Comparison of ENCODE assay signal across 22 mouse cellular contexts in genomic region chr10:69165847-69166246, GRCm38 (mm10). TPM values are rescaled to one million over a fixed set of nuclear protein-coding genes. Genes with fewer than 3 reads are reported as not detected.
DNase-seq lines count a peak whose midpoint lies in the region; ATAC-seq and TF ChIP-seq lines count a peak whose summit lies in the region.
"Had no signal": no experiment of that assay in that cellular context is flagged by ENCODE, and none has a peak within 500 bp of the region (broad histone marks: within the 10 kb centered on the region; RNA-seq: fewer than 3 reads in every experiment).

No protein-coding gene starts in this region.

- in situ Hi-C loops in Patski (cut with MboI; ENCODE audit: low pct_unique_long_range_greater_than_20kb): no loop called here

- peaks cover 3% of the 10 kb centered on the region; the same call in 1 of the 2 replicates for H3K4me1 ChIP-seq in stomach, embryonic 16.5 days (ENCODE audit: control insufficient read depth, insufficient read depth, low read length)
- H3K4me1 ChIP-seq: embryonic facial prominence, embryonic 10.5 days; forebrain, embryonic 12.5 days; heart, embryonic 10.5 days; hindbrain, embryonic 12.5 days; liver, embryonic 13.5 days; megakaryocyte, embryonic 14.5 days; midbrain, embryonic 12.5 days; neural tube, embryonic 13.5 days had no signal

- no peak overlapping the region for H3K4me3 ChIP-seq in stomach, embryonic 16.5 days (replicated peaks; ENCODE audit: low read length)
- H3K4me3 ChIP-seq in gastrocnemius, adult 2 months: no peak overlapping the region
- H3K4me3 ChIP-seq: embryonic facial prominence, embryonic 10.5 days; embryonic facial prominence, embryonic 15.5 days; forebrain, embryonic 12.5 days; heart, embryonic 10.5 days; heart, embryonic 15.5 days; hindbrain, embryonic 12.5 days; liver, embryonic 13.5 days; megakaryocyte, embryonic 14.5 days; midbrain, embryonic 12.5 days; neural tube, embryonic 13.5 days had no signal

- peaks cover 3% of the 10 kb centered on the region; the same call in 1 of the 2 replicates for H3K9me3 ChIP-seq in stomach, embryonic 16.5 days (replicated peaks; ENCODE audit: control insufficient read depth, low read length)
- H3K9me3 ChIP-seq: embryonic facial prominence, embryonic 15.5 days; forebrain, embryonic 12.5 days; heart, embryonic 10.5 days; heart, embryonic 15.5 days; hindbrain, embryonic 12.5 days; liver, embryonic 13.5 days; megakaryocyte, embryonic 14.5 days; midbrain, embryonic 12.5 days; neural tube, embryonic 13.5 days had no signal

- CTCF ChIA-PET in Patski (lab: Charles Lee): interaction anchor here (0.7 to 1.1 kb wide), 3 partner anchors 16 to 141 kb away, joined by 3 to 4 read pairs (median 4); no protein-coding TSS in a partner anchor

- no peak for ATAC-seq in Patski
- ATAC-seq in stomach, embryonic 16.5 days (ENCODE audit: insufficient read depth, low FRiP score): peak; percentile 66; the same call in 1 of the 2 replicates
- ATAC-seq: hindbrain, postnatal 0 days had no signal

- no peaks in the 10 kb centered on the region for H3K27me3 ChIP-seq in Patski
- H3K27me3 ChIP-seq in stomach, embryonic 16.5 days (ENCODE audit: control insufficient read depth, insufficient read depth, low read length): no peaks in the 10 kb centered on the region
- H3K27me3 ChIP-seq: CH12.LX; embryonic facial prominence, embryonic 15.5 days; forebrain, embryonic 12.5 days; heart, embryonic 15.5 days; hindbrain, embryonic 12.5 days; liver, embryonic 13.5 days; midbrain, embryonic 12.5 days; neural tube, embryonic 13.5 days had no signal

- 0 out of 2 replicates have a peak overlapping the region, but pooled peaks have one; percentile 44 for H3K27ac ChIP-seq in stomach, embryonic 16.5 days (ENCODE audit: low read length)
- H3K27ac ChIP-seq in gastrocnemius, adult 2 months: no peak overlapping the region
- H3K27ac ChIP-seq: embryonic facial prominence, embryonic 10.5 days; embryonic facial prominence, embryonic 15.5 days; forebrain, embryonic 12.5 days; heart, embryonic 10.5 days; heart, embryonic 15.5 days; hindbrain, embryonic 12.5 days; midbrain, embryonic 12.5 days; neural tube, embryonic 13.5 days had no signal

- no peak overlapping the region for H3K4me2 ChIP-seq in stomach, embryonic 16.5 days (ENCODE audit: low read depth, low read length)
- H3K4me2 ChIP-seq: embryonic facial prominence, embryonic 15.5 days; forebrain, embryonic 12.5 days; heart, embryonic 15.5 days; hindbrain, embryonic 12.5 days; liver, embryonic 13.5 days; lung, embryonic 14.5 days; midbrain, embryonic 12.5 days; neural tube, embryonic 13.5 days had no signal

- H3K36me3 ChIP-seq in stomach, embryonic 16.5 days (ENCODE audit: control insufficient read depth, insufficient read depth, low read length): no peaks in the 10 kb centered on the region
- H3K36me3 ChIP-seq: embryonic facial prominence, embryonic 10.5 days; embryonic facial prominence, embryonic 15.5 days; forebrain, embryonic 12.5 days; heart, embryonic 10.5 days; heart, embryonic 15.5 days; hindbrain, embryonic 12.5 days; liver, embryonic 13.5 days; midbrain, embryonic 12.5 days; neural tube, embryonic 13.5 days had no signal

- no peak overlapping the region for H3K9ac ChIP-seq in stomach, embryonic 16.5 days (ENCODE audit: low read length)
- H3K9ac ChIP-seq: embryonic facial prominence, embryonic 15.5 days; forebrain, embryonic 12.5 days; heart, embryonic 15.5 days; hindbrain, embryonic 12.5 days; liver, embryonic 13.5 days; lung, embryonic 14.5 days; midbrain, embryonic 12.5 days; neural tube, embryonic 13.5 days had no signal

- peak; percentile 33 for DNase-seq in heart, adult 11 months
- DNase-seq in heart, postnatal 14 days: no peak
- peak; percentile 41 for DNase-seq in kidney, postnatal 14 days
- DNase-seq in kidney, adult 8-10 months: no peak
- peak; percentile 22 for DNase-seq in Patski (ENCODE audit: low read depth, low spot score)
- no peak for DNase-seq in gastrocnemius, adult 2 months
- DNase-seq: cerebellum, adult 8-10 months; gastrocnemius, postnatal 14 days; liver, embryonic 13.5 days had no signal

- 60% methylated on average over 3 of the region's 3 CpGs for WGBS in stomach, embryonic 16.5 days

- POLR2A ChIA-PET in Patski (lab: Charles Lee): interaction anchor here (0.9 kb wide), 1 partner anchor 12 kb away, joined by 3 read pairs; no protein-coding TSS in a partner anchor

- intact Hi-C loops in heart, postnatal 14 days (cut with DNase I): loop anchor here (10.0 kb wide), 1 partner anchor 261 kb away; no protein-coding TSS in a partner anchor
- intact Hi-C loops in gastrocnemius, adult 2 months (cut with DNase I): no loop called here

- TF ChIP-seq CTCF in Patski (IDR thresholded peaks at IDR 0.05): no peak
- no peak for TF ChIP-seq CTCF in gastrocnemius, adult 2 months (IDR thresholded peaks at IDR 0.05)

RNA-seq across cellular contexts. Expression of gene Rhobtb1, which starts 14.6 kb away (rescaled TPM):
- 100 to 1,000 TPM; 136 TPM for total RNA-seq in heart, postnatal 14 days (2021)
- polyA plus RNA-seq in Patski (2021): 6.2 TPM
- polyA plus RNA-seq in stomach, embryonic 16.5 days (2015; fragmentation: Nextera tagmentation; extraction: Ambion mirVana): 28.1 and 33.2 TPM in 2 replicates
- 10 to 100 TPM; 21.8 to 29.1 TPM for total RNA-seq in gastrocnemius, adult 2 months (2021)

RNA-seq across cellular contexts. Expression of gene A930033H14Rik, which starts 47.1 kb away (rescaled TPM):
- 1 to 10 TPM; 2.4 to 2.8 TPM for total RNA-seq in heart, postnatal 14 days (2021)
- polyA plus RNA-seq in Patski (2021): 6.8 TPM
- polyA plus RNA-seq in stomach, embryonic 16.5 days (2015; fragmentation: Nextera tagmentation; extraction: Ambion mirVana): 1.8 and 2.0 TPM in 2 replicates
- 1 to 10 TPM; 3.4 to 5.1 TPM for total RNA-seq in gastrocnemius, adult 2 months (2021)

Comparison
In these comparisons a context has a peak if more than half of its experiments do, and no peak if none do; other contexts are left out.
1. DNase-seq: peak in heart, adult 11 months (single experiment), kidney, postnatal 14 days (single experiment) and Patski (single experiment); none in heart, postnatal 14 days (0 of 2), kidney, adult 8-10 months (0 of 2) and gastrocnemius, adult 2 months (single experiment).
2. RNA of gene Rhobtb1, which starts 14.6 kb away (total RNA-seq): 136 TPM in heart, postnatal 14 days; 21.8 to 29.1 TPM in gastrocnemius, adult 2 months; every median in the first group is over 4 times any median in the second.